ENCODE assay signal across 7 mouse cellular contexts in the genomic region with DNA sequence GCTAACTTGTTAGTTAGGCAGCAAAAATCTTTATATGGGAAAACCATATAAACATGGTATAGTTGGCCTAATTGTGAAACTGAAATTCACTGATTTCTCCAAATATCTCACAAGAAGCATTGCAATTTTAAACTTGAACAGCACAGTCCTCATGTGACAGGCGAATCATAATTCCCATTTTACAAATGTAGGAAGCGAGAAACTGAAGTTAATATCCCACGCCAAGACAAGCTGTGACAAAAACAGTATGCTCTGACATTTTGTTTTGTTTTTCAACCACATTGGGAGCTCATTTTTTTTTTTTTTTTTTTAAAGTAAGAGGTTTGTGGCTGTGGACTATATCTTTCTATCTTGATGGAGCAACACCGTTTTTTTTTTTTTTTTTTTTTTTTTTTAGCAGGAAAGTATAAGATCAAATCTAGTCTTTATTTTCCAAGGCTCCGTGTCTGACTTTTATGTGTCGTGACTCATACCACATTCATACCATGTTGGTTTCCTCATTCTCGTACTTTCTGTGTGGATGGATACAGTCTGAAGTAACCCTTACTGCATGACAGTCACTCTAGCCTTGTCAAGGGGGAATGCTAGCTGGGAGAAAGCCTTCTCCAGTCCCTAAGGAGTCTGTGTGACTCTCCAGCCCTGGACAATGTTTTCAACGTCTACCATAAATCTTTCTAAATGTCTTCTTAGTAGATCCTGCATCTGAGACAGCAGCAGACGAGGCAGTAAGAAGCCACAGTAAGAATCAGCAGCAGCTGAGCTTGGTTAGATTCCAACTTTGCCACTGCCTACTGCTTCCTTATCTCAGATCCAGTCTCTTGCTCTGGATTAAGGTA. TPM values are rescaled to one million over a fixed set of nuclear protein-coding genes. Genes with fewer than 3 reads are reported as not detected.
DNase-seq lines count a peak whose midpoint lies in the region; ATAC-seq and TF ChIP-seq lines count a peak whose summit lies in the region.

No protein-coding gene starts in this region.

- peaks cover 8% of the 10 kb centered on the region; the same call in 1 of the 2 replicates for H3K4me1 ChIP-seq in lung, embryonic 15.5 days
- H3K4me1 ChIP-seq in bone marrow macrophage, adult 2 months (ENCODE audit: control insufficient read depth, insufficient read depth, low read length), result peaks cover 20% of the 10 kb centered on the region

- DNase-seq in lung, adult 18-20 months, result no peak
- DNase-seq in thymus, postnatal 14 days, result no peak
- no peak for DNase-seq in cerebellum, postnatal 36 days

- H3K4me2 ChIP-seq in lung, embryonic 15.5 days, result peak overlapping the region; percentile 72

- TF ChIP-seq POLR2A in bone marrow macrophage, adult 2 months (IDR thresholded peaks at IDR 0.05; ENCODE audit: borderline replicate concordance, low read depth, low read length), result no peak

- H3K9ac ChIP-seq in lung, embryonic 15.5 days, result peak overlapping the region; percentile 82

- H3K27me3 ChIP-seq in lung, embryonic 15.5 days, result no peaks in the 10 kb centered on the region

- peak overlapping the region; percentile 79 for H3K4me3 ChIP-seq in lung, embryonic 15.5 days
- H3K4me3 ChIP-seq in bone marrow macrophage, adult 2 months (ENCODE audit: insufficient read depth, low read length), result peak overlapping the region; percentile 72

- no peak for TF ChIP-seq CTCF in bone marrow macrophage, adult 2 months (IDR thresholded peaks at IDR 0.05; ENCODE audit: low read depth, low read length)

- WGBS in lung, embryonic 15.5 days, result 41% methylated on average over 9 of the region's 9 CpGs

- peak overlapping the region; percentile 93 for H3K27ac ChIP-seq in lung, embryonic 15.5 days
- H3K27ac ChIP-seq in bone marrow macrophage, adult 2 months (ENCODE audit: insufficient read depth, low read depth, low read length), result peak overlapping the region; percentile 87

- no peaks in the 10 kb centered on the region; the same call in 1 of the 2 replicates for H3K36me3 ChIP-seq in lung, embryonic 15.5 days

- no peaks in the 10 kb centered on the region for H3K9me3 ChIP-seq in lung, embryonic 15.5 days

- ATAC-seq in lung, embryonic 15.5 days (ENCODE audit: borderline replicate concordance, extremely low read depth, low FRiP score, low TSS enrichment), result no peak
- peak; percentile 6 to 23; a peak in 2 of 4 replicates for ATAC-seq in hematopoietic stem cell, adult 5-6 weeks (replicated peaks in 1 of 2; ENCODE audit: insufficient read depth in 1 of 2, low FRiP score in 2 of 2, low TSS enrichment in 1 of 2, low read depth in 1 of 2, poor library complexity in 2 of 2, severe bottlenecking in 2 of 2)
- ATAC-seq in megakaryocyte progenitor cell, adult 5-6 weeks (replicated peaks; ENCODE audit: poor library complexity), result peak; percentile 32

RNA-seq across cellular contexts. Expression of a gene that starts 0.8 kb away (rescaled TPM):
- polyA plus RNA-seq in lung, embryonic 15.5 days (2015; fragmentation: Nextera tagmentation; extraction: Ambion mirVana), result 10.3 and 12.3 TPM in 2 replicates
- polyA plus RNA-seq in bone marrow macrophage, adult 2 months (2012; ENCODE audit: insufficient read depth, insufficient read length, missing spikeins), result 25.2 and 34.4 TPM in 2 replicates
- 50.7 and 52.8 TPM in 2 replicates for total RNA-seq in hematopoietic stem cell, adult 5-6 weeks (2017)
- total RNA-seq in megakaryocyte progenitor cell, adult 5-6 weeks (2015), result 21.3 and 35.7 TPM in 2 replicates
- total RNA-seq in megakaryocyte progenitor cell, adult 5-6 weeks (2017), result 21.5 and 22.6 TPM in 2 replicates
